28 mouse cellular contexts compared by ENCODE assay signal in genomic region chr16:56669520-56669919, GRCm38 (mm10).
"Had no signal": no experiment of that assay in that cellular context is flagged by ENCODE, and none has a peak within 500 bp of the region (broad histone marks: within the 10 kb centered on the region; RNA-seq: fewer than 3 reads in every experiment).

No protein-coding gene starts in this region.

- H3K4me1 ChIP-seq: embryonic facial prominence, embryonic 10.5 days; embryonic facial prominence, embryonic 12.5 days; embryonic facial prominence, embryonic 13.5 days; embryonic facial prominence, embryonic 15.5 days; forebrain, embryonic 12.5 days; forebrain, embryonic 13.5 days; forebrain, embryonic 15.5 days had no signal

- H3K4me3 ChIP-seq: embryonic facial prominence, embryonic 10.5 days; embryonic facial prominence, embryonic 12.5 days; embryonic facial prominence, embryonic 13.5 days; embryonic facial prominence, embryonic 15.5 days; erythroblast, embryonic 14.5 days; forebrain, embryonic 10.5 days; forebrain, embryonic 12.5 days; forebrain, embryonic 13.5 days; forebrain, embryonic 15.5 days; gastrocnemius, adult 2 months had no signal

- H3K27me3 ChIP-seq: embryonic facial prominence, embryonic 12.5 days; embryonic facial prominence, embryonic 13.5 days; embryonic facial prominence, embryonic 15.5 days; forebrain, embryonic 12.5 days; forebrain, embryonic 13.5 days; forebrain, embryonic 15.5 days had no signal

- H3K9ac ChIP-seq: embryonic facial prominence, embryonic 12.5 days; embryonic facial prominence, embryonic 13.5 days; embryonic facial prominence, embryonic 15.5 days; forebrain, embryonic 12.5 days; forebrain, embryonic 13.5 days; forebrain, embryonic 15.5 days; forebrain, postnatal 0 days had no signal

- ATAC-seq: forebrain, embryonic 13.5 days; forebrain, embryonic 14.5 days; forebrain, embryonic 15.5 days; forebrain, embryonic 16.5 days; forebrain, postnatal 0 days had no signal

- H3K9me3 ChIP-seq: embryonic facial prominence, embryonic 10.5 days; embryonic facial prominence, embryonic 12.5 days; embryonic facial prominence, embryonic 13.5 days; embryonic facial prominence, embryonic 15.5 days; forebrain, embryonic 10.5 days; forebrain, embryonic 12.5 days; forebrain, embryonic 13.5 days; forebrain, embryonic 15.5 days had no signal

- H3K27ac ChIP-seq: embryonic facial prominence, embryonic 10.5 days; embryonic facial prominence, embryonic 12.5 days; embryonic facial prominence, embryonic 13.5 days; embryonic facial prominence, embryonic 15.5 days; forebrain, embryonic 10.5 days; forebrain, embryonic 12.5 days; forebrain, embryonic 13.5 days; forebrain, embryonic 15.5 days had no signal

- H3K36me3 ChIP-seq: embryonic facial prominence, embryonic 10.5 days; embryonic facial prominence, embryonic 12.5 days; embryonic facial prominence, embryonic 13.5 days; embryonic facial prominence, embryonic 15.5 days; forebrain, embryonic 10.5 days; forebrain, embryonic 12.5 days; forebrain, embryonic 15.5 days had no signal

- H3K4me2 ChIP-seq: embryonic facial prominence, embryonic 12.5 days; embryonic facial prominence, embryonic 13.5 days; embryonic facial prominence, embryonic 15.5 days; forebrain, embryonic 12.5 days; forebrain, embryonic 13.5 days; forebrain, embryonic 15.5 days had no signal

- DNase-seq: cerebellum, adult 18-20 months; cerebellum, adult 2 months; cerebellum, adult 8-10 months; cerebellum, adult 9-10 months; cerebellum, adult 9-11 months; cerebellum, postnatal 10 days; cerebellum, postnatal 14 days; cerebellum, postnatal 25 days; cerebellum, postnatal 36 days; embryo, embryonic 11 days; forebrain, postnatal 0 days; gastrocnemius, adult 2 months; gastrocnemius, postnatal 10 days; gastrocnemius, postnatal 14 days; gastrocnemius, postnatal 25 days; gastrocnemius, postnatal 36 days; heart, adult 11 months had no signal
